Mouse (Mus musculus) heart, adult 18-20 months (tissue): ENCODE measurements around the gene 4930578G10Rik. TPM values are rescaled to one million over a fixed set of nuclear protein-coding genes. Genes with fewer than 3 reads are reported as not detected.
"Not testable (repeated sequence)": the region's sequence is repeated elsewhere in the genome, so short reads cannot be mapped to it uniquely, and the experiment has no call there.

Experiments
- DNase-seq, 2 experiments: peaks; one replicate each; pipeline ENCODE4 v3.0.0; 2021 to 2022; ENCODE audit warnings: mixed read lengths in 1 of 2
- long read RNA-seq, 2 experiments: library from polyadenylated mRNA; stranded (forward); transcript quantifications; one replicate each; pipeline ENCODE4 v2.0.0; 2021
- total RNA-seq, 2 experiments: library from RNA; stranded (reverse); gene quantifications; 2 replicates each; pipeline ENCODE4 v1.2.3; 2021

The 4930578G10Rik gene
- total RNA-seq = not detected
- long read RNA-seq, experiment 1, partial matches to known transcripts = 0 of 1 reads
- long read RNA-seq, experiment 1, other reads (novel, unspliced or antisense) = 1 of 1 reads
- long read RNA-seq, experiment 2 = 0 reads

DNA sequence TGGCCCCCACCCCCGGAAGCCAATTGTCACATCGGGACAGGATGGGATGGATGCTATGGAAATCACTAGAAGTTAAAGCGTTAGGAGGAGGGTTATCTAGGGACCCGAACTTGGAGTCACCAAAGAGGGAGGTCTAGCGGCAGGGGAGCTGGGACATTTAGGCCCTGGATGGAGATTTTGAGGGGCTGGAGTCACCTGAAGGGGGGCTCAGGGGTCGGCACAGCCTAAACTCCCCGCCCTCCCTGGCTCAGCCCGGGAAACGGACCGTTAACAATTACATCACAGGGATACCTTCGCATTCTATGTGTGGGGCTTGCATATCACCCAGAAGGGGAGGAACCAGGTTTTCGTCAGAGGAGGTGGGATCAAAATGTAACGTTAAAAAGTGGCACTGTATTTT is at the start of gene 4930578G10Rik:
TSS of gene 4930578G10Rik (plus strand) at position 301 of the 400 bp plus-strand sequence.
- DNase-seq = not testable (repeated sequence)

DNA sequence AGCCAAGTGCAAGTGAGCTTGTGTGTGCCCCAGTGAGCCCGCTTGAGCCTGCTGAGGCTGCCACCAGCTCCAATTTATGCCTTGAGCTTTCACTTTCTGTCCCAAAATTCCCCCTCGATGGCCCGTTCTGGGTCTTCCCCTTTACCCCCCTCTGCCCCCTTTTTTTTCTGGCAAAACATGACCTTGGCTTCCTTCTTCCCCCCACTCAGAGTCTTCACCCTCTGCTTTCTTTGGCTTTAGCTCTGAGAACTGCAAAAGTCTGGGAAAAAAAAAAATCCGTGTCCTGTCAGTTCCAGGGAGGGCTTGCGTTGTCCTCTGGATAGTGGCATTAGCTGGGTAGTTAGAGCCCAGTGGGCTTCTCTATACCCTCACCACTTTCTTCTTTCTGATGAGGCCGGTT is 21.1 kb downstream of the 4930578G10Rik start, which contains the start of gene Ccl19:
TSS of gene Ccl19 (minus strand) at position 101 of the 400 bp plus-strand sequence.
- DNase-seq = not testable (repeated sequence)

DNA sequence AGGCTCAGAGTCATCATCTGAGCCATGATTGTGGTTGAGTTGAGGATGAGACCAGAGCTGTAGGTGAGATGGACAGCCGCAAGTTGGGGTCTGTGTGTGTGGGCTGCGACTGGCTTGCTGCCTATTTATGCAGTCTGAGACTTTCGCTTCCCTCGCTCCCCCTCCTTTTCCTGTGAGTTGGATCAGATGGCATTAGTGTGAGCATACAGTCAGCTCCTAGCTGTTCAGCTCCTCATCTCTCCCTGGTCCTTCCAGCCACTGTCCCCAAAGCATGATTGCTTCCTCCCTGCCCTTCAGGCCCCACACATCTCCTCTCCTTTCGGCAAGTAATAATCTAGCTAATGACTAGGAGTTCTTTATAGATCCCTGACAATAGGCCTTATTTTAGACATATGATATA is 38.5 kb downstream of the 4930578G10Rik start, which contains the start of gene Ccl21a:
TSS of gene Ccl21a (minus strand) at position 101 of the 400 bp plus-strand sequence.
- not testable (repeated sequence) for DNase-seq

DNA sequence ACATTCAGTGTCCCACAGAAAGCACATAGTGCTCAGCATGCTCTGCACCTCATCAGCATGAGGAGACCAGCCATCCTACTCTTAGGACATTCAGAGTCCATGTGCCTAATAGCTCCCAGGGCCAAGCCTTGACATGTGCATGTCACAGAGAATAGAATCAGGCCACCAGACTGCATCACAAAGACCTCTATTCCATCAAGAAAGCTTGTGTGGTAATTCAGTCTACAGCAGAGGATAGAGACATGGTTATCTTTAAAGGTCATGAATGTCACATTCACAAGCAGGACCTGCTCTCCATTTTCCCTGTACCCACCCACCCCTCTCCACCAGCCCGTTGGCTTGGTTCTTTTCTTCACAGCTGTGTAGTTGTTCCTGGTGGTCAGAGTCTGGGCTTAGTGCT is 118.4 kb downstream of the 4930578G10Rik start, which contains the start of gene Fam205a1:
TSS of gene Fam205a1 (minus strand) at position 101 of the 400 bp plus-strand sequence.
- DNase-seq = not testable (repeated sequence)

DNA sequence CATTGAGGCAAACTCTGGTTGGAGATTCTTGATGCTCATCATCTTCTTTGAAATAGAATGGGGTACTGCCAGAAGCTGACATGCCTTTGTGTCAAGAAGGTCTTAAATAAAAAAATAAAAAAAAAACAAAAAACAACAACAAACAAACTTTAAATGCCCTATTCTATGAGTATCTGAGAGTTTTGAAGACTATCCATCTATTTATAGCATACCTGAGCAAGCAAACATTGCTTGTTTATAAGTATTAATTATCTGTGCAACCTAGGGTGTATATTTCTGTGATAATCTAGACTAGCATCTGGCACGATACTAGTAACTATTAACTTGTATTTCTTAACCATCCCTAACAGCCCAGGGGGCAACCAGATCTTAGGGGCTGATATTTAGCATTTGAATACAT is 121.3 kb downstream of the 4930578G10Rik start, which contains the start of gene Gm12394:
TSS of gene Gm12394 (minus strand) at position 101 of the 400 bp plus-strand sequence.
- DNase-seq = not testable (repeated sequence)

DNA sequence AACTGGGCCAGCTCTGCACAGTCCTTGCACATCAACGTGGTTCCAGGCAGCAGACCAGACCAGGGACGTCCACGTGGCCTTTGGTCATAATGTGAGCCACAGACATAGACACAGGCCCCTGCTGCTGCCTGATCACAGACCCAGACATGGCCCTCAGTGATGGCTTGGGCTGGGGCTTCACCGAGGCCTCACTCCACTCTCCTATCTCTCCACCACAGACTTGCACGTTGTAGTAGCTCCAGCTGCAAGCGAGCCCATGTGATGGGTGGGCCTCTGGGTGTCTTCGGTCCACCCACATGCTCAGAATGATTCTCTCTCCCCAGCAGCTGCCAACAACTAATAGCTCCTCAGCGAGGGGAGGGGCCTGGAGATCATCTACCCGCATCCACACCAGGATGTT is 125.1 kb downstream of the 4930578G10Rik start:
- not testable (repeated sequence) for DNase-seq

DNA sequence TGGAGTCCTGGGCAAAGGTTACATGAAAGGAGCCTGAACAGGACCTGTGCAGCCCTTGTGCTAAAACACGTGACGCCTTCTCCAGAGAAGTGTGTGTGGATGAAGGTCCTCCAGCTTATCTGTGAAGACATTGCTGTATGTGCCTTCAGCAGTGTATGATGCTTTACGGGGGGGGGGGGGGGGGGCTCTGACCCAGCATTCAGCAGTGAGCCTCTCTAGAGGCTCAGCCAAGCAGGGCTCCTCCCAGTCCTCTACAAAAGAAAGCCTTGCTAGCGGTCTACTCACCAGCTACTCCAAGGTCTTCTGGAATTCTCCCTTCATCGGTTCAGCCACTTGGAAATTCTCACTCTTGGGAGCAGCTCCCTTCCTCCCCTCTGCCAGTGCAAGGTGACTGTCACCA is 128.1 kb downstream of the 4930578G10Rik start:
- DNase-seq = not testable (repeated sequence)

DNA sequence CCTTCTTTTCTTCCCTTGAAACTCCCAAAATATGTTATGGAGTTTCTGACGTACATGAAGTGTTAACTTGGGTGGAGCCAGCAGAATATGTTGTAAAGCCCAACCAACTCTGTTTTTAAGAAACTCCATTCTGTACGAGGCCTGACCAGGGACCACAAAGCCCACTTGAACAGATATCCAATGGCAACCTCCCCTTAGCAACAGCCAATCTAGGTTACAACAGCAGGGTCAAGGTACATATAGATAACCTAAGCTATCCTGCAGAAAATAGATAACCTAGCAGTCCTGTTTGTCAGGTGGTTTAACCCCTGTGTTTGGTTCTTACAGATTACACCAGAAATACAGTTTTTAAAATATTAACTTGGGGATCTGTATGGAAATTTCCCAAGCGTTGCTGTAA is 132.0 kb downstream of the 4930578G10Rik start:
- DNase-seq = no peak

DNA sequence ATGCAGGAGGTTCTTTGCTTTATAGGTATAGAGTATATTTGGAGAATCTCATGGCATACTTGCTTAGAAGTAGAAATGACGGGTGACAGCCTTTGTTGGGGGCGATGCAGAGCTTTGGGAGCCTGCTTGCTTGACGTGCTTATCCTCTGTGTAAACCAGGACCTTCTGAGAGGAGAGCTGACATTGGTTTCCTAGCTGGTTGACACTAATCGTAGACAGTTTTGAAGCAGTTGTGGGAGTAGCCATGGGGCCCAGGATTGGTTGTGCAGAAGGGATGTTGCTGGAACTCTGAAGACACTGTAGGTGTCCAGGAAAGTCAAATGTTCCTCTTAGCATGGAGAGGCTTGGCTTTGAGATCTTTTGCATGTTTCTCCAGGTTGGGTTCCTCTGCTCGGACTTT is 132.8 kb downstream of the 4930578G10Rik start:
- DNase-seq = no peak

DNA sequence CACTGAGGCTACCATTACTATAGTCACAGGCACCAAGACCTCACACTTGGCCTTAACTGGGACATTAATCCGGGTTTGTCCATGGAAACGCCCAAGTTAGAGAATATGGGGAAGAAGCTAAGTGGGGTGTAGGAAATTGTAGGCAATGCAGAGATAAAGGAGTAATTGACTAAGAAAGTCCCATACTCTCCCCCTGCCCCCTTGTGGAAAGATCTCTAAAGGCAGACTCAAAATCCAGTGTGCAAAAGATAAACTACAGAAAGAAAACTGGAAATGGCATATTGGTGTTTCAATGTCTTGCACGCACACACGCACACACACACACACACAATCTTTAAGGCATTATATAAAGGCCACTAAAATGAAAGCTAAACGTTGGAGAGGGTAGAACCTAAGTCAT is 135.4 kb downstream of the 4930578G10Rik start:
- no peak for DNase-seq

DNA sequence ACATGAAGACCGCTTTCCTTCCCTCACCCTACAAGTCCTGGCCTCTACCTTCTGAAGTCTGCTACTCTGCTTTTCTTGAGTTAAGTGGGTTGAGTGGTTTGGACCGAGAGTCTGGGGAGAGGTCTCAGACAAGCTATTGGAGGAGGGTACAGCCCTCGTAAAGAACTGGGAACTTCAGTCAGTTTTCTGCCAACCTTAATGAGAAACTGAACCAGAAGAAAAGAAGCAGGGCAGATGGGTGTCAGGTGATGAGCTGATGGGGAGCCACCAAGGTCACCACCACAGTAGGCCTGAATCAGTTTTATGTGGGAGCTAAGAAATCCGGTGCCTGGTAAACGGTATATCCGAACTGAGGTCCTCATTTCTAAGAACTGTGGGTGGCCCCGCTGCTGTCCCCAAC is 136.8 kb downstream of the 4930578G10Rik start:
- no peak for DNase-seq

DNA sequence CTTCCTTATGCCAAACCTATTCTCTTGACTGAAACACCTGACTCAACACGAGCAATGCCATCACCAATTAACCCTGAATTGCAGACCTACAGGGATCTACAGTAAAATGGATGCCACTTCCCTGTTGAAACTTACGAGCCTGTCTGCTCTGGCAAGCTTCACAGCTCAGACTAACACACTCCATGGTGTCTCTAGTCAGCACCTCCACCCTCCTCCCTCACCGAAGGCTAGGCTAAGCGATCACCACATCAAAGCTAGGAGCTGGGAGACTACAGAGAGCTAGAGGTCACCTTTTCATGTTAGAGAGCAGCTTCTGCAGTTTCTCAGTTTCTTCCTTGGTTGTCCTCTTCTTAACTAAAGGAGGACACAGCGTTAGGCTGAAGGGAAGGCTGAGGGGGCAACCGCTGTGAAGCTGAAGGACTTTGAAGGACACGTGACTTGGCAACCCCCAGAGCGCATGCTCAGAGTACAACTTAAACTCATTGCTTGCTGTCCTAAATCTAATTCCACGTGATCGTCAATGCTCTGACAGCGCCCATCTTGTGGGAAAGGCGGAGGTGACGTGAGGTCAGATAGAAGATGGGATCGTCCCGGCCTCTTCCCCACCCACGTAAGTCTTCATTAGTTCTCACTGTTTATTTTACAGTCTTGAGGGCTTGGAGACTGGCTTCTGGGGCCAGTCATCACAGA is 137.5 kb downstream of the 4930578G10Rik start:
- DNase-seq = peak in 1 of 2 experiments; percentile 15

DNA sequence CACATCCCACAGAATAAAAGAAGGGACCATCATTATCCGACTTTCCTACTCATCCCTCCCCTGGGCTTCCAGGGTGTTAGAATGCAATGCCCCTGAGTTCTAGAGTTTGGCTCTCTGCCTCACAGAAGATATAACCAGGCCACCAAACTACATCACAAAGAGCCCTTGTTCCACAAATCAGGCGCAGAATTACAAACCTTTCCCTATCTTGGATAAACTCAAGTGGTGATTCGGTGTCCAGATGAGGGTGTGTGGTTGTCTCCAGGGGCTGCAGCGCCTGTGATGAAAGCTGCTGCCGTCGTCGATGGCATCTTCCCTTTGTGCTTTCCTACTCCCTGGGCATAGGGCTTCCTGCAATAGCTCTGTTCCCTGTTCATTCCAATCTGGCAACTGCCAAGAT is 138.8 kb downstream of the 4930578G10Rik start, which contains the start of gene Fam205c:
TSS of gene Fam205c (minus strand) at position 101 of the 400 bp plus-strand sequence.
- no peak for DNase-seq

DNA sequence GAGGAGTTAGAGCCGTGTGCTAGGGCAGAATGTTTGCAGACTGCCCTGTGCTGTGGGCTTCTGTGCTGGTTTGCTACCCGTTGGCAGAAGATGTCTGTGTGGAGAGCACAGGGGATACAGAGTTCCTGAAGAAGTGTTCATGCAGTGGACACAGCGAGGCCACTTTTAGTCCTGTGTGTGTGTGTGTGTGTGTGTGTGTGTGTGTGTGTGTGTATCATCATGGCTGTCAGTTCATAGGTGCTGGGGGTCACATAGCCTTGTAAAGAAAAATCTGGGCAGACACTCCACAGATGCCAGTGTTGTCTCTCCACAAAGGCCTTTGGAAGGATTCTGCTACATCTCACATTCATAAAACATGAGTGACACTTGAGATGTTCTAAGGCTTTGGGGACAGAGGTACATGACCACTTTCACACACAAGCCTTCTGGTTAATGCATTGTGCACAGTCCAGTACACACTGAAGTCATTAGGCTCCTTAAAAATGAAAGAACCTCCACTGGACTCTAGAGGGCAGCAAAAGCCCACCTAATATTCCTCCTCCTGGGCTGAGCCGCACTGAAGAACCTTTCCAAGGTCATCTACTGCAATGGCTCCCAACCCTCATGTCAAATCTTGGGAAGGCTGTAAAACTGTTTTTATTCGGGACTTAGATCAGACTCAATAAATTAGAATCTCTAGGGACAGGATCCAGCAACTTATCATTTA is 141.4 kb downstream of the 4930578G10Rik start:
- peak; percentile 57 to 74 for DNase-seq

DNA sequence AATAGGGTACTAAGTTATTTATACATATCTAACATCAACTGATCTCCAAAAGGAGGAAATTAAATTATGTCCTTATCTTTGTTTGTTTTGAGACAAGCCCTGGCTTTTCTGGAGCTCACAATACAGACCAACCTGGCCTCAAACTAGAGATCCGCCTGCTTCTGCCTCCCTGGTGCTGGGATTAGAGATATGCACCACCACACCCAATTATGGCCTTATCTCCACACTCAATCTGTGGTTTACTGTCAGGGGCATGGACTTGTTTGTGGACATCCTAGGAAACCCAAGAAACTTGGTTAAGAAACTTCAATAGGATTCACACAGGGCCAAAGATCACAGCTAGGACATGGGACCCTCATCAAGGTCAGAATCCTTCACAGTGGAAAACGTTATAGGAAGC is 142.3 kb downstream of the 4930578G10Rik start:
- no peak for DNase-seq

DNA sequence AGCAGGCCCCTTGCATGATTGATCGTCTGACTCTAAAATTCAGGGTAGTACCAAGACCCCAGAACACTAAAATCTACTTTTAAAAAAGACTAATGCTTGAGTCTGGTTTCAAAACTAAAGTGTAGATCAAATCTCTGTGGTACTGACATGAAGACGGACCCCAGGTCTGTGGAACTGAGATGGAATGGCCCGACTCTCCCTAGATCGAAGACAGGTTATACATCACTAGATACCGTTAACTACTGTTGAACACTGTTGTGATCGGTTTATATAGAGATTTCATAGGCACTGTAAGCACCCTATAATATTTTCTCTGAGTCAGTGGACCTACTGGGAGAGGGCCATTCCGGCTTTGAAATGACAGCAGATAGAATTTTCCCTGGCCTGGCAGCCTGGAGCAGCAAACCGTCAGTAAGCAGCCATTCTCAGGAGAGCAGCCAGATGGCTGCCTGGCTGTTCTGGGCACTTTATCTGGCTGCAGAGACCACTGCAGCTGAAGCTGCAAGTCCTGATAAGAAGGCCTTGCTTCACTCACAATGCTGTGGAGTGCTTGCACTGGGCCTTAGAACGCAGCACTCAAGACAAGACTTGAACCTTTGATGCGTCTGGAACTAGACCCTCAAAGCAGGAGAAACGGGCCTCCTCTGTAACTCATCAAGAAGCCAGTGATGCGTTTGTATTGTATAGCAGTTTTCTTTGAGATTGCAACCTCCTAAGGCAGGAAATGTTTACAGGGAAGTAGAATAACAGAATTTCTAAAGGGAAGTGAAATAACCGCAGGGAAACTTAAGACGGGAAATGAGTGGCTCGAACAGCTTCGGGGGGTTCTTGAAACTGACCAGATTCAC is 144.7 kb downstream of the 4930578G10Rik start:
- DNase-seq = no peak

DNA sequence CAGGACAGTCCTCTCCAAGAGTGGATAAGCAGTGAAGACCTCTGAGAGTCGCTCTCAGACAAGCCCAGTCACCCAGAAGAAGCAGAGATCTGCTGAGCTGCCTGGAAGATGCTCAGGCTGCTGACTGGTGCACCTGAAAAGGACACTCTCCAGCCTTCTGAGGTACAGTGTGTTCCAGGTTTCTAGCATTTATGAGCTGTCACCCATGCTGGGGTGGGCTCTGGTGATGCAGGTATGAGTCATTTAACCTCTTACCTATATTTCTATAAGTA is 145.3 kb downstream of the 4930578G10Rik start:
- DNase-seq = no peak

DNA sequence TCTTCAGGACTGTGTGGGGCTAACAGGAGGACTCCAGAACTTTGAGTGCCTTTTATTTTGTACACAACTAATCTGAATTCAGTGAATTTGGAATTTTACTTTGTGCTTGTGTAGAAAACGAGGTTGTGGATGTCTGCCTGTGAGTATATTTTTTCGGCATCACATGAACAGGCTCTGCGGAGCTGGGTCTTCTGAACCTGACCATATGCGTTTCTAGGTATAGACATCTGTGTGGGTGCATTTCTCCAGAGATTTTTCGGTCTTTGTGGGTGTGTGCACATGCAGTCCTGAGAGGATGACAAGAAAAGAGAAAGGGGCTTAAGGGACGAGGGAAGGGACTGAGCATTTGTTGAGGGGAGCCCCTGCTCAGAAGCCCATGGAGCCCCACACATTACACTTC is 151.6 kb downstream of the 4930578G10Rik start:
- no peak for DNase-seq

DNA sequence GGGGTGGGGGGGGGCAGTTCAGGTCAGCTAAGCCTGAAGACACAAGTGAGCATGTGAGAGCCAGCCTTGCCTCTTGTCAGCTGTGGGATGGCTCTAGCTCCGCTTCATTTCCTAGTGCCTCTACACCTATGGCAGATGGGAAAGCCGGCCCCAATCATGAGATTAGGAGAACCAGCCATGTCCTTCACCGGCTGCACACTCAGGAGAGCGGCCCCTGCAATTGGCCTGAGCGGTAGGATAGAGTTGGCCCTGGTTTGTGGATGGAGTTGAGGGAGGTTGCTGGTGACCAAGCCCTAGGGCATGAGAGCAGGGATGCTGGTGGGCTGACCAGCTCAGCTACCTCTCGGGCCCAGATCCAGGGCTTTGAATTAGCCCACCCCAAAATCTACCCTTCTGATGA is 153.5 kb downstream of the 4930578G10Rik start:
- DNase-seq = no peak

DNA sequence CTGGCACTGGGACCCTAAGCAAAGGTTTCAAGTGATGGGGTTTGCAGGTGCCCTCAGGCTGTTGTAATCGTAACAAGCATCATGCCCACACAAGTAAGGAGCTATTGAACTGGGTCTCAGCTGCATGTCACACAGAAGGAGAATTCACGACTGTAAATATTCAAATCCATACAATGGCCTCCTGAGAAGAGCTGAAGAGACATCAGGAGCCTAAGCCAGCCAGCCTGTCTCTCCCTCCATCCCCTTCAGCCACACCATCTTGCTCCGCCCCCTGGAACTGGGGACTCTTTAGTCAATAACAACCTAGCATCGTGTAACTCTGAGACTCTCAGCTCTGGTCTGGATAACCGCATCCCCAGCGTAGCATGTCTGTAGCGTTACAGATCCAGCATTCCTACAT is 155.8 kb downstream of the 4930578G10Rik start:
- no peak for DNase-seq

DNA sequence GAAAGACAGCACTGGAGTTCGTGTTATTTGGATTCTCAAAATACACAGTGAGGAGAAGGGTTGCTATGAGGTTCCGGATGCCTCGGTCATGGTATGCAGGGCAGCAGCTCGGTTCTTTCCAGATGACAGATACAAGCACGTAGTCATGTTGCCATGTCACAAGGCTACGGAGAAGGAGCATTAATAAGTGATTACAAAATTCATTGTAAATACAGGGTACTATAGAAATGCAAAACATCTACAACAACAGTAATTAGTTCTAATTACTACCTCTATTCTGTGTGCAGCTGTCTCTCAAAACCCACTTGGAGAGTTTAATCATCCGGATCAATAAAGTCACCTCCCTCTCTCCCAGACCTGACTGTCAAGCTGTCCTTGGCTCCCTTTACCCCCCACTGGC is 159.8 kb downstream of the 4930578G10Rik start:
- DNase-seq = no peak
